Mouse (Mus musculus): ENCODE measurements around the gene Auts2.

Gene Auts2

GRCm38 (mm10) chr5:131631038-131631997, 911.8 kb downstream of the Auts2 start:
- no peak for DNase-seq (ENCODE audit: low spot score in 2 of 2)

GRCm38 (mm10) chr5:131630577-131630976, 912.6 kb downstream of the Auts2 start:
- DNase-seq (ENCODE audit: low spot score in 2 of 2) = no peak

GRCm38 (mm10) chr5:131616113-131616876, 926.8 kb downstream of the Auts2 start:
- peak; percentile 13 to 14 for DNase-seq (ENCODE audit: low spot score in 2 of 2)

- DNase-seq (ENCODE audit: low spot score in 2 of 2) = no peak
Measured at GRCm38 (mm10) chr5:131614238-131614637, 928.9 kb downstream of the Auts2 start.

GRCm38 (mm10) chr5:131613301-131613700, 929.8 kb downstream of the Auts2 start:
- DNase-seq (ENCODE audit: low spot score in 2 of 2) = no peak

- no peak for DNase-seq (ENCODE audit: low spot score in 2 of 2)
Measured at GRCm38 (mm10) chr5:131610702-131611101, 932.4 kb downstream of the Auts2 start.

GRCm38 (mm10) chr5:131606786-131607185, 936.4 kb downstream of the Auts2 start:
- no peak for DNase-seq (ENCODE audit: low spot score in 2 of 2)

- DNase-seq (ENCODE audit: low spot score in 2 of 2) = no peak
Measured at GRCm38 (mm10) chr5:131601934-131602692, 941.0 kb downstream of the Auts2 start.

- peak; percentile 15 to 56 for DNase-seq (ENCODE audit: low spot score in 2 of 2)
Measured at GRCm38 (mm10) chr5:131600325-131601125, 942.6 kb downstream of the Auts2 start.

- DNase-seq (ENCODE audit: low spot score in 2 of 2) = no peak
Measured at GRCm38 (mm10) chr5:131597503-131597902, 945.6 kb downstream of the Auts2 start.

- DNase-seq (ENCODE audit: low spot score in 2 of 2) = no peak
Measured at GRCm38 (mm10) chr5:131596591-131596990, 946.6 kb downstream of the Auts2 start.

- no peak for DNase-seq (ENCODE audit: low spot score in 2 of 2)
Measured at GRCm38 (mm10) chr5:131595730-131596129, 947.4 kb downstream of the Auts2 start.

- no peak for DNase-seq (ENCODE audit: low spot score in 2 of 2)
Measured at GRCm38 (mm10) chr5:131594597-131594996, 948.5 kb downstream of the Auts2 start.

GRCm38 (mm10) chr5:131593261-131593660, 949.9 kb downstream of the Auts2 start:
- DNase-seq (ENCODE audit: low spot score in 2 of 2) = no peak

GRCm38 (mm10) chr5:131589948-131590467, 953.1 kb downstream of the Auts2 start:
- DNase-seq (ENCODE audit: low spot score in 2 of 2) = no peak

GRCm38 (mm10) chr5:131586332-131586700, 956.8 kb downstream of the Auts2 start:
- DNase-seq (ENCODE audit: low spot score in 2 of 2) = no peak

GRCm38 (mm10) chr5:131585684-131586331, 957.3 kb downstream of the Auts2 start:
- no peak for DNase-seq (ENCODE audit: low spot score in 2 of 2)

GRCm38 (mm10) chr5:131584260-131585135, 958.6 kb downstream of the Auts2 start:
- no peak for DNase-seq (ENCODE audit: low spot score in 2 of 2)
